Mouse (Mus musculus) NIH3T3 (cell line): ENCODE measurements around the gene Spred1.

ENCODE experiments used
- DNase-seq: peaks from one replicate; pipeline ENCODE4 v3.0.0-alpha.2; 2012; ENCODE audit warnings: low read depth

Gene Spred1

GRCm38 (mm10) chr2:117121212-117121983 lies at the start of gene Spred1:
Gene Spred1, plus strand, starts transcription at chr2:117121374.
- peak; percentile 49 for DNase-seq

DNA sequence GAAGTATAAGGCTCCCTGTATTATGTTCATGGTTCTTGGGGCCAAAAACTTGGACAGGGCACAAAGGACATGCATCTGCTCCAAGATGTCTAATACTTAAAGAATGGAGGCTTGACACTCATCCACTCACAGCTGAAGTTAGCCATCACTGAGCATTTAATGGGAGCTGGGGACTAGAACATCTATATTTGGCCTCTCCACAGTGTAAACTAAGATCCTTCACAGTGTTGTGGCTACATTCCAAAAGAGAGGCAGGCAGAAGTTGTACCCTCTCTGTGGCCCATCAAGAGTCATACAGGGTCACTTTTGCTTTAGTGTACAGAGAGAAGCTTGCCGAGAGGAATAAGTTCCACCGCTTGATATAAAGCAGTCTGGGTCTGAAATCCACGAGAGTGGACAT lies 49.6 kb upstream of the Spred1 start:
- no peak for DNase-seq

GRCm38 (mm10) chr2:117078711-117079110 lies 42.5 kb upstream of the Spred1 start:
- no peak for DNase-seq

DNA sequence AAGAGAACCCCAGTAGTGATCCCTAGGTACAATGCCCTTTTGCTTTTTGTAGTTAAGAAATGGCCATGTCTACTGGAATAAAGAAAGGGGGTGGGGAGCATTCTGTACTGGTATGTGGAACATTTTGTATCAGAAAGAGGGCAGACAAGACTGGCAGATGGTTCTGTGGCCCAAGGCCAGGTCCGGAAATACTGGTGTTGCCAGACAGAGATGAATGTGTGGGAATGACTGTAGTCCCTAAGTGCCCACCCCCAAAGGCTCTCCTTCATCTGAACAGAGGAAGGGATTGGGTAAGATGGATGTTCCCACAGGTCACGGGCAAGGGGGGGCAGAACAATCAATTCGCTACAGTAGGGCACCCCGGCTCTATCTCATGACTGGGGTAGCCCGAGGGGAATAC lies 41.6 kb upstream of the Spred1 start:
- no peak for DNase-seq

- DNase-seq, result no peak
Measured at GRCm38 (mm10) chr2:117086002-117086765, 35.0 kb upstream of the Spred1 start.

GRCm38 (mm10) chr2:117086766-117087457 lies 34.3 kb upstream of the Spred1 start:
- DNase-seq, result no peak

DNA sequence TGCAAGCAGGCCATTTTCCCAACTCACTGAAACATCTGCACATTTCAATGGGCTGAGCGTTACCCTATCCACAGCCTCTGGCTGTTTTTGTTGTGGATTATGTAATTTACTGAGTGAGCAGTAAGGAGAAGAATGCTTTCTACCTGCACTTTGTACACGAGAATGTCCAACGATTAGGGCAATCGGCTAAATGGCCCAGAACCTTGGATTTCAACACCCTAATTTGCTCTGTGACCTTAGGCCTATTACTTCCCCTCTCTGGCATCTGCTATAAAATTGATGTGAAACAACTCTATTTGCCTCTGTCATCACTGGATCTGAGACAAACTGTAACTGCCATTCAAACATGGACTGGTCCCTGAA lies 33.7 kb upstream of the Spred1 start:
- DNase-seq, result peak; percentile 76

- no peak for DNase-seq
Measured at GRCm38 (mm10) chr2:117089482-117089881, 31.7 kb upstream of the Spred1 start.

- DNase-seq, result no peak
Measured at GRCm38 (mm10) chr2:117090061-117090460, 31.1 kb upstream of the Spred1 start.

DNA sequence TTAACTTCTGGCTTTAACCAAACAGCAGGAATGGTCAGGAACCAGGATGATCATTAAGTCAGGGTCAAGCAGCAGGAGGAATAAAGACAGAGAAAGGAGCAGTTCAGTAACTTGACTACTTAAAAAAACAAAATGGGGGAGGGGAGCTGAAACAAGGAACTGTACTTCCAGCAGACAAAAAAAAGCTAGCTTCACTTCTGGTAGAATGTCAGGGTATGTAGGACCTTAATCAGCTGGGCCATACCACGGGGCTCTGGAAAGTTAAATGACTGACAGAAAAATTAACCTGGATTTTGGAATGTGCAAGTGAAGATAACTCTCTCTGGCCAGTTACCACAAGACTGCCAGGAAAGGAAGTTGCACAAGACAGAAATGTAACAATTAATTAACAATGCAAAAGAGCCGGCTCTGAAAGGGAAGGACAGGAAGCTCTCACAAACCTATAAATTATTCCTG lies 28.2 kb upstream of the Spred1 start:
- DNase-seq, result no peak

DNA sequence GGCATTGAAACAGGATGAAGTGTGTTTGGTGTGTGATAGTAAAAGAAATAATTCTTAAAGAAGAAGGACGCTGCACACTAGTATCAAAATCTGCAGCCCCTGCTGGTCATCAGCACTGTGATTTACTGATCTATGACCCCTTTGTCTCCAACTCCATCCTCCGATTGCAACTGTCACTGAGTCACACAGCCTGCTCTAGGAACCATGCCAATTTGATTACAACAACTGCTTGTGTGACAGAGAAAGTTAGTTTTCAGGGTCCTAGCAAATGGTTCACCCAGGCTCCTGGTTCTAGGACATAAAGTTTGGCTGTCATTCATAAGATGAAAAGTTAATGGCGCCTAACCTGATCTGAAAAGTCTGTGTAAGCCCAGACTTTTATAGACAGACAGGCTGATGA lies 25.7 kb upstream of the Spred1 start:
- DNase-seq, result no peak

- DNase-seq, result no peak
Measured at GRCm38 (mm10) chr2:117097305-117097704, 23.9 kb upstream of the Spred1 start.

DNA sequence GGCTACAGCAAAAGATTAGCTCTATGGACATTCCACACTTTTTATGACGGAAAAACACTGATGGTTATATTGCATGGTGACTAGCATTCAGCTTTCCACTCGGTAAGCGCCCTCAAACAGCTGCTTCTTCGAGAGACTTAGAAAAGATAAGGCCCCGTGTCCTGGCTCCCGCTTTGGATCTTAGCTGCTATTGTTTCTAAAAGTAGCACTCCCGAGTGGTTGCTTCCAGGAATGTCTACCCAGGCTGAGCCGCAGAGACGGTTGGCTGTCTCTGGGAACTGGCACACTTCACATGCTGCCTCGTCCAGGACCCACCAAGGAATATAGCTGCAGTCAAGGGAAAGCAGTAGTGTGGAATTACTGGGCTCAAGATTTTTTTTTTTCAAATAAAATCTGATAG lies 21.9 kb upstream of the Spred1 start:
- no peak for DNase-seq

- no peak for DNase-seq
Measured at GRCm38 (mm10) chr2:117103461-117103860, 17.7 kb upstream of the Spred1 start.

- no peak for DNase-seq
Measured at GRCm38 (mm10) chr2:117105407-117105806, 15.8 kb upstream of the Spred1 start.

DNA sequence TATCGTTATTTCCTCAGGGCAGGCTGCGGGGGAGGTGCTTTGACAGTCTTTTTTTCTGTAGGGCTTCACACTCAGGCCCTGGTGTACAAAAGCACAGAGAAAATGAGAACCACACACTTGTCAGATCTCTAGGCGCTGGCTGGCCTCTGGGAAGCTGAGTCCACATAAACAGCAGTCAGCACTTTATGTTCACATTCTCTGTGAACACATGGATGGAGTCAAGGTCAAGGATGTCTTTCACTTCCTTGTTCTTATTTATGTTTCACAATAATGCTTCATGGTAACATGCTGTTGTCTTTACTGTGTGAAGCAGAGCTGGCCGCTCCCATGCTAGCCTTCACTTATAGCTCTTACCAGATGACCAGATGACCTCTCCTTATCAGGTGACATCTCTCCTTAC lies 13.1 kb upstream of the Spred1 start:
- DNase-seq, result no peak

DNA sequence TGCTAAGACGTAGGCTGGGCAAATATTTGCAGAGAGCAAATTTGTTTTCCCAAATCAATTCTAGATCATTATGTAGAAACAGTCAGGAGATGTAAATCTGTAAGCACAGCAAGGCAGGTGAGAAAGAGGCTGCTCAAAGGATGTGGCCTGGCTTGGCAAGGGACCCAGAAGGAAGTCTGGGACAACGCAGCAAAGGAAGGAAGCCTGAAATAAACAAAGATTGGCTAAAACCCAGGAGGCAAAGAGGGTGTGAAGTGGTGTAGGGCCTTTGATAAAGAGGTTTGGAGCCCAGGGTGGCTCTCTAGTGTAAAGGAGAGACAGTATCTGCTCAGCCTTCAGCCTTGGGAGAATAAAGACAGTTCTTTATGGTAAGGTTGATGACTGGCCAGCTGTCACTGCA lies 11.9 kb upstream of the Spred1 start:
- DNase-seq, result no peak

DNA sequence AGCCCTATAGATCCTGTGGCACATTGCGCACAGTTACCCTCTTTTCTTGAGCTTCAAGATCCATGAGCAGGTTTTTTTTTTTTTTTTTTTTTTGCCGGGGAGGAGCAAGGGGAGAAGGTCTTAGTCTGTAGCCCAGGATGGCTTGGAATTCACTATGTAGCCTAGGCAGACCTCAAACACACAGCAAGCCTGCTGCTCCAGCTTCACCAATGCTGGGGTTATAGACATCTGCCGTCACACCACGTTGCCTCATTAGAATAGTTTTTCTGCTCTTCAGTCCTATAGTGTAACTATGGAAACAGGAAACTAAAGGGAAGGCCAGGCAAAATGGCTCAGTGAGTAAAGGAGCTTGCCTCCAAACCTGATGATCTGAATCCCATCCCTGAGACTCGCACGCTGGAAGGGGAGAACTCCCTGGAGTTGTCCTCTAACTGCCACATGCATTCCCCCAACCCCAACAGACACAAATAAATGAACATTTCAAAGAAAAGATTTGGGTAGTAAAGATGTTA lies 10.8 kb upstream of the Spred1 start:
- no peak for DNase-seq

DNA sequence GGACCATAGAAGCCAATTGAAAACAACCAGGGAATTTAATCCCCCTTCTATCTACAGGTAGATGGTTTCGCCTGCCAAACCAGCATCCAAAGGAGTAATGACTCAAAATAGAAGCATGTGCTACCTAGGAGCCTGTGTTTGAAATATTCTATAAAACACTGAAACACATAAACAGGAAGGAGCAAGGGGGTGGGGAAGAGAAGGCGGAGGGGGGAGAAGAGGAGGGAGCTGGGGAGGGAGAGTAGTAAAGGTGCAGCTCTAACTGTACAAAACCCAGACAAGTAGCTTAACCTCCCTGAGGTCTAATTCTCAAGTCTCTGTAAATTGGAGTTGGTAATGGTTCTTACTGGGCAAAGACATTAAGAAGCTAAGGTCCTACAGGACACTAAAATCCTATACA lies 7.9 kb upstream of the Spred1 start:
- DNase-seq, result no peak

DNA sequence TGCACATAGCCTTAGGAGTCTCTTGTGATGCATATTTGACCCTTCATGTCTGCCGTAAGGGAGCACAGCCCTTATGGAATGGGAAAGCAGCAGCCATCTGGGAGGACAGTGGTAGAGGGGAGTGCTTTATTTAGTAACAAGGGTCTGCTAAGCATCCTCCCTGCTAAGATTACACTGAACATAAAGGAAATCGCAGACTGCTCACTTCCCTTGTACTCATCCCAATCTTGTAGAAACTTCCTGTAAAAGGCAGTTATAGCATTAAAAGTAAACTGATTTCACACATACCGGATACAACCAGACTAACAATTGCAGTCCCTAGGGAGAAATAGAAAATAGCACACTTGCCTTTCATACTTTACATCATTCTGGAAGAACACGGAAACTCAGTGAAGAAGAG lies 7.4 kb upstream of the Spred1 start:
- DNase-seq, result no peak

- no peak for DNase-seq
Measured at GRCm38 (mm10) chr2:117118516-117118915, 2.7 kb upstream of the Spred1 start.
